ENCODE assay signal across 19 mouse cellular contexts in genomic region chr9:55313619-55314261, GRCm38 (mm10). TPM values are rescaled to one million over a fixed set of nuclear protein-coding genes. Genes with fewer than 3 reads are reported as not detected.
"Had no signal": no experiment of that assay in that cellular context is flagged by ENCODE, and none has a peak within 500 bp of the region (broad histone marks: within the 10 kb centered on the region; RNA-seq: fewer than 3 reads in every experiment).

No protein-coding gene starts in this region.

- H3K4me1 ChIP-seq: midbrain, embryonic 10.5 days; midbrain, embryonic 12.5 days; neural tube, embryonic 13.5 days; neural tube, embryonic 15.5 days; stomach, embryonic 15.5 days had no signal

- ATAC-seq: midbrain, embryonic 16.5 days had no signal

- H3K27me3 ChIP-seq: midbrain, embryonic 12.5 days; neural tube, embryonic 13.5 days; neural tube, embryonic 15.5 days; stomach, embryonic 15.5 days had no signal

- H3K4me3 ChIP-seq: midbrain, embryonic 10.5 days; midbrain, embryonic 12.5 days; myocyte; neural tube, embryonic 13.5 days; neural tube, embryonic 15.5 days; stomach, embryonic 15.5 days had no signal

- H3K27ac ChIP-seq: midbrain, embryonic 10.5 days; midbrain, embryonic 12.5 days; neural tube, embryonic 13.5 days; neural tube, embryonic 15.5 days; stomach, embryonic 15.5 days; stomach, postnatal 0 days had no signal

- H3K9me3 ChIP-seq: midbrain, embryonic 10.5 days; midbrain, embryonic 12.5 days; neural tube, embryonic 13.5 days; neural tube, embryonic 15.5 days; stomach, embryonic 15.5 days had no signal

- H3K9ac ChIP-seq: lung, embryonic 14.5 days; midbrain, embryonic 12.5 days; neural tube, embryonic 13.5 days; neural tube, embryonic 15.5 days; stomach, embryonic 15.5 days had no signal

- H3K36me3 ChIP-seq: midbrain, embryonic 10.5 days; midbrain, embryonic 12.5 days; neural tube, embryonic 13.5 days; neural tube, embryonic 15.5 days; stomach, embryonic 15.5 days had no signal

- H3K4me2 ChIP-seq: lung, embryonic 14.5 days; midbrain, embryonic 12.5 days; neural tube, embryonic 13.5 days; neural tube, embryonic 15.5 days; stomach, embryonic 15.5 days had no signal

- DNase-seq: lung, adult 18-20 months; lung, embryonic 14.5 days; lung, postnatal 10 days; lung, postnatal 4 days; midbrain, embryonic 14.5 days; right cerebral cortex, postnatal 14 days; thymus, adult 2 months; thymus, postnatal 25 days; thymus, postnatal 4 days had no signal

RNA-seq across cellular contexts. Expression of gene Nrg4, which starts 12.9 kb away (rescaled TPM):
- total RNA-seq: megakaryocyte-erythroid progenitor cell, adult 5-6 weeks had no signal

RNA-seq across cellular contexts. Expression of gene Tmem266, which starts 13.0 kb away (rescaled TPM):
- total RNA-seq: megakaryocyte, adult 5-6 weeks; megakaryocyte-erythroid progenitor cell, adult 5-6 weeks had no signal
- polyA plus RNA-seq: myocyte had no signal
